Mouse (Mus musculus) lung, postnatal 0 days (tissue): ENCODE measurements at regions not wholly inside any gene's neighbourhood (a gene's known extent, or its start where the extent isn't known, plus 50 kb on each side); places are given as distances from the start of the nearest gene placed in this dataset.

ENCODE experiments used
- ATAC-seq: fragments of 200-750 bp; cut with Nextera tagmentation; 2 replicates; pipeline ENCODE4 v1.8.0; 2017; ENCODE audit warnings: moderate library complexity
- DNase-seq: peaks from one replicate; pipeline ENCODE4 v3.0.0-alpha.2; 2016; ENCODE audit warnings: low spot score
- H3K27ac ChIP-seq: fragments of 300-500 bp; sonication (generic); 2 replicates; pipeline ENCODE4 v1.5.1; 2014; ENCODE audit warnings: antibody characterized with exemption, mild to moderate bottlenecking, low read length, mixed read lengths
- H3K27me3 ChIP-seq: fragments of 300-500 bp; sonication (generic); replicated peaks from 2 replicates; pipeline ENCODE4 v1.6.1; 2014; ENCODE audit warnings: low read length, mixed read lengths; ENCODE audit not compliant: insufficient read depth
- H3K36me3 ChIP-seq: fragments of 300-500 bp; sonication (generic); 2 replicates; pipeline ENCODE4 v1.6.1; 2014; ENCODE audit warnings: low read length, mixed read lengths; ENCODE audit not compliant: insufficient read depth
- H3K4me1 ChIP-seq: fragments of 300-500 bp; sonication (generic); 2 replicates; pipeline ENCODE4 v1.6.1; 2014; ENCODE audit warnings: antibody characterized with exemption, low read depth, low read length, mixed read lengths; ENCODE audit not compliant: insufficient read depth
- H3K4me2 ChIP-seq: fragments of 300-500 bp; sonication (generic); replicated peaks from 2 replicates; pipeline ENCODE4 v1.6.1; 2014; ENCODE audit warnings: low read depth, mild to moderate bottlenecking, low read length, moderate library complexity, mixed read lengths
- H3K4me3 ChIP-seq: fragments of 300-500 bp; sonication (generic); 2 replicates; pipeline ENCODE4 v1.5.1; 2014; ENCODE audit warnings: low read depth, low read length
- H3K9ac ChIP-seq: fragments of 300-500 bp; sonication (generic); replicated peaks from 2 replicates; pipeline ENCODE4 v1.6.1; 2014; ENCODE audit warnings: low read depth, mild to moderate bottlenecking
- H3K9me3 ChIP-seq: fragments of 300-500 bp; sonication (generic); 2 replicates; pipeline ENCODE4 v1.6.1; 2016; ENCODE audit warnings: low read length, mixed read lengths
- CTCF ChIP-seq: IDR thresholded peaks from 2 replicates; pipeline ENCODE4 v1.5.1; 2016; ENCODE audit warnings: antibody characterized with exemption, mild to moderate bottlenecking
- EP300 ChIP-seq: IDR thresholded peaks from 2 replicates; pipeline ENCODE4 v1.6.1; 2016; ENCODE audit warnings: antibody characterized with exemption, mild to moderate bottlenecking, control low read depth
- WGBS: fragments of 180-500 bp; shearing (Covaris S2); extraction: QIAGEN DNeasy Blood & Tissue Kit; methylation state at CpG from one replicate; pipeline ENCODE4 v1.1.7; 2014; 5-methylcytosine and 5-hydroxymethylcytosine counted together

DNA sequence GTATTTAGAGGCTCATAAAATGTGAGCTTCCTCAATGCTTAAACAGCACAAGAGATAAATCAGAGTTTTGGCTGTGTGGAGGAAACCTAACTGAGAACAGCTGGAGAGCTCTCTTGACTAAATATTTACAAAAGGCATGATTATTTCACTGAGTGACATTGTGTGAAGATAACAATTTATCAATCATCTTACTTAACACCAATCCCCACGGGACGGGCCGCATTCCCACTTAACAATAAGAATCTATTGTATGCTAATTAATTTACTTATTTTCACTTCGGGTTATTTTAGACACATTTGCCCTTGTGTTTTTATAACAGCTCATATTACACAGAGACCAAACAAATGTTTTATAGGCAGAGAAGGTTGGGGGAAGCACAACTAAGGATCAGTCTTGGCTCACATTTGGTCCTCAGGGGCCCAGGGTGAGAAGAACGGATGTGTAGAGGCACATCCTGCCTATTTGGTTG lies 259.7 kb upstream of the Arid1b start:
- 25% methylated on average over 5 of the region's 5 CpGs for WGBS
- Histone ChIP-seq H3K4me2 (no peak overlapping the region), H3K9me3 (no peaks in the 10 kb centered on the region), H3K4me3 (no peak overlapping the region), H3K9ac (no peak overlapping the region), H3K4me1 (no peaks in the 10 kb centered on the region), H3K27me3 (no peaks in the 10 kb centered on the region), H3K27ac (no peak overlapping the region), H3K36me3 (no peaks in the 10 kb centered on the region)
- TF ChIP-seq CTCF = no peak
- no peak for TF ChIP-seq EP300
- DNase-seq (peak; percentile 45), ATAC-seq (no peak; the same call in 1 of the 2 replicates)

DNA sequence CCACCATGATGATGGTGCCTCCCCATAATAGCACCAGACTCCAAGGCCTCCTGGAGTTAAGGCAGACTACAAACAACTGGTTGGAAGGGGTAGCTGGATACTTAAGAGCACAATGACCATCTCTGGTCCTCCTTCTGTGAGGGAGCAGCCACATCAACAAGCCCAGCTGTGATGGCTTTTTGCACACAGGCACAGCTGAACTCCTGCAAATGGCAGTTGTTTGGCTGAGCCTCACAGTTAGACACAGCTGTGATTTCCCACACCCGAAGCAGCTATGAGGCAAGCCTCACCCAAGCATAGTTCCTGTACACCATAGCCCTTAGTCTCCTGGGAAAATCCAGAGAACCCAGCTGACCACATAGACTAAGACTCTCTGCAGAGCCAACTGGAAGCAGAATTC lies 258.9 kb upstream of the Arid1b start:
- 42% methylated on average over 1 of the region's 1 CpGs for WGBS
- no peak overlapping the region for H3K27ac ChIP-seq
- ATAC-seq (peak; percentile 76), DNase-seq (peak; percentile 78)
- no peak overlapping the region for H3K4me2 ChIP-seq
- no peaks in the 10 kb centered on the region for H3K9me3 ChIP-seq
- TF ChIP-seq EP300 = 0 out of 2 replicates have a peak, but pooled peaks have one; percentile 19
- TF ChIP-seq CTCF = no peak
- no peaks in the 10 kb centered on the region for H3K4me1 ChIP-seq
- no peaks in the 10 kb centered on the region for H3K36me3 ChIP-seq
- H3K9ac ChIP-seq = no peak overlapping the region
- no peaks in the 10 kb centered on the region for H3K27me3 ChIP-seq
- H3K4me3 ChIP-seq = no peak overlapping the region

DNA sequence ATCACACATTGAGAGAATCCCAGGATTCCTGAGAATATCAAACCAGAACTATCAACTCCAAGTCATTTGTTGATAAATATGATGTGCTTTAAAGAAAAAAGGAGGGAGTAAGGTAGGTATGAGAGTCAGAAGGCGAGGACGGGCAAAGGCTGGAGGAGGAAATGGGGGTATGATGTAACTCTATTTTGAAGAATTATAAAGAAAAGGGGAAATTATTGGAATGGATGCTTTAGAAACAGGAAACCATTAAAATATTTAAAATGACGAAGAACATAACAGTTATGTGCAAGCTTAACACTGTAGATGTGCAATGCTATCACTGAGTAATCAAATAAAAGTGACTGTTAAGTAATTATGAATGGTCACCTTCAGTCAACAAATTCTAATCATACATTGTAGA lies 257.4 kb upstream of the Arid1b start:
- Histone ChIP-seq H3K4me2 (no peak overlapping the region), H3K36me3 (no peaks in the 10 kb centered on the region), H3K4me1 (no peaks in the 10 kb centered on the region), H3K9ac (no peak overlapping the region), H3K4me3 (no peak overlapping the region), H3K9me3 (no peaks in the 10 kb centered on the region), H3K27ac (no peak overlapping the region), H3K27me3 (no peaks in the 10 kb centered on the region)
- 81% methylated on average over 3 of the region's 3 CpGs for WGBS
- TF ChIP-seq EP300 (no peak), CTCF (no peak)
- DNase-seq (no peak), ATAC-seq (no peak)

DNA sequence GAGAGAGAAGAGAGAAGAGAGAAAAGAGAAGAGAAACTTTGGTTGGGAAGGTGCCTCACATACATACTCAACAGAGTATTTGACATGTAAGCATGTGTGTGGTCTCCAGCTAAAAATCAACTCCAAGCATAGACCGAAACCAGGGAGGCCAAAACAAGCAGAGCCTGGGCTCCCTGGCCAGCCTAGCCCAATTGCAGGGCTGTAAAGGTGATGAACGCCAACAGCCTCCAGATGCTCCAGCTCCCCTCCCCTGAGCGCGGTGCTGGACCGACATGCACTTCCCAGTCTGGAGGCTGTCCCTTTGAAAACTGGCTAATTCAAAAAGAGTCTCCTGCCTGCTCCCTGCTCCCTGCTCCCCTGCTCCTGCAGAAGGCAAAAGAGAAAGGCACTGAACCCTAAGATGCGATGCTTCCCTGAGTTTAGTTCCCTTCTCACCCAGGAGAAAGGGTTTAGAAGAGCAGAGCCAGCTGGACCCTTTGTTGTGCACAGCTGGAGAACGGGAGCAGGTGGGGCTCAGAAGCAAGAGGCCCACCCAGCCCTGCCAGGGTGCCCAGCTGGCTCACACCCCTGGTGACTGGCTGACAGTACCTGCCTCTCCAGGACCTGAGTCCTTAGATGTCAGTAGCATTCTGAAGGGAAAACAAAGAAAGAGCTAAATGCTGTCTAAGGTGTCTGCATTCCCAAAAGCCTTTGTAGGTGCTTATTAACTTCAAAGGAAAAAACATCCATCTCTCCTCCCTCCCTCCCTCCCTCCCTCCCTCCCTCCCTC lies 255.2 kb upstream of the Arid1b start:
- Histone ChIP-seq H3K27ac (no peak overlapping the region), H3K4me2 (no peak overlapping the region), H3K9me3 (no peaks in the 10 kb centered on the region), H3K4me3 (no peak overlapping the region), H3K36me3 (no peaks in the 10 kb centered on the region), H3K4me1 (no peaks in the 10 kb centered on the region), H3K27me3 (no peaks in the 10 kb centered on the region), H3K9ac (no peak overlapping the region)
- DNase-seq (no peak), ATAC-seq (no peak)
- no peak for TF ChIP-seq EP300
- no peak for TF ChIP-seq CTCF
- WGBS = 29% methylated on average over 5 of the region's 7 CpGs

DNA sequence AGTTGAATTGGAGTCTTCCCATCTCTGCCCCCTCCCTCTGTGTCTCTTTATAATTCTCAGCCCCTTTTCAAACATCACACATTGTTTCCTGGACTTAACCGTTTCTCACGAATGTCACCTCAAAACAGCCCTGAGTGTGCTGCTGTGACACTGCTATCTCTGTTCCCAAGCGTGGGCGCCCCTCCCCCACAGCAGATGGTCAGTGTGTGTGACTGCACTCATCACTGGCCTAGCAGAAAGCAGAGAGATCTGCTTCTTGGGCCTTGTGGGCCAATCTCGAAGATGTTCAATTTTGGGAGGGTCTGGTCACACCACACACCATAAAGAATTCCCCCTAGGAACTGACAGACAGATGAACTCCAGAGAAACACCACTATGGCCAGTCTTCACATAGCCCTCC lies 253.3 kb upstream of the Arid1b start:
- no peaks in the 10 kb centered on the region for H3K36me3 ChIP-seq
- TF ChIP-seq CTCF = no peak
- TF ChIP-seq EP300 = no peak
- WGBS = 27% methylated on average over 5 of the region's 5 CpGs
- no peak for ATAC-seq
- H3K27me3 ChIP-seq = no peaks in the 10 kb centered on the region
- H3K27ac ChIP-seq = no peak overlapping the region
- no peak overlapping the region for H3K9ac ChIP-seq
- no peaks in the 10 kb centered on the region for H3K4me1 ChIP-seq
- no peak for DNase-seq
- no peak overlapping the region for H3K4me3 ChIP-seq
- H3K9me3 ChIP-seq = no peaks in the 10 kb centered on the region
- H3K4me2 ChIP-seq = no peak overlapping the region

- Histone ChIP-seq H3K4me2 (no peak overlapping the region), H3K9me3 (no peaks in the 10 kb centered on the region), H3K9ac (no peak overlapping the region), H3K4me3 (no peak overlapping the region), H3K4me1 (no peaks in the 10 kb centered on the region), H3K27me3 (no peaks in the 10 kb centered on the region), H3K27ac (no peak overlapping the region), H3K36me3 (no peaks in the 10 kb centered on the region)
- TF ChIP-seq CTCF = no peak
- no peak for TF ChIP-seq EP300
- 37% methylated on average over 1 of the region's 1 CpGs for WGBS
- no peak for ATAC-seq
- DNase-seq = no peak
Observed at GRCm38 (mm10) chr17:4742314-4742713, 251.8 kb upstream of the Arid1b start.
